In genomic region chr4:106784806-106785205, GRCm38 (mm10) we compare ENCODE assay signal across 25 mouse cellular contexts. TPM values are rescaled to one million over a fixed set of nuclear protein-coding genes. Genes with fewer than 3 reads are reported as not detected.
DNase-seq lines count a peak whose midpoint lies in the region; ATAC-seq and TF ChIP-seq lines count a peak whose summit lies in the region.
"Had no signal": no experiment of that assay in that cellular context is flagged by ENCODE, and none has a peak within 500 bp of the region (broad histone marks: within the 10 kb centered on the region; RNA-seq: fewer than 3 reads in every experiment).

No protein-coding gene starts in this region.

- peak overlapping the region; percentile 91 for H3K27ac ChIP-seq in forebrain, embryonic 10.5 days
- H3K27ac ChIP-seq in forebrain, embryonic 16.5 days (ENCODE audit: low read length), result no peak overlapping the region
- H3K27ac ChIP-seq in kidney, embryonic 15.5 days, result 0 out of 2 replicates have a peak overlapping the region, but pooled peaks have one; percentile 91
- 0 out of 2 replicates have a peak overlapping the region, but pooled peaks have one; percentile 80 for H3K27ac ChIP-seq in stomach, embryonic 14.5 days (ENCODE audit: low read length)
- H3K27ac ChIP-seq in stomach, postnatal 0 days (replicated peaks), result no peak overlapping the region
- no peak overlapping the region for H3K27ac ChIP-seq in thymus, adult 2 months (ENCODE audit: control insufficient read depth, insufficient read depth, low read length)

- no peaks in the 10 kb centered on the region for H3K36me3 ChIP-seq in forebrain, embryonic 10.5 days (replicated peaks)
- H3K36me3 ChIP-seq in forebrain, embryonic 16.5 days (ENCODE audit: control insufficient read depth, insufficient read depth), result no peaks in the 10 kb centered on the region
- H3K36me3 ChIP-seq in kidney, embryonic 15.5 days, result no peaks in the 10 kb centered on the region
- no peaks in the 10 kb centered on the region for H3K36me3 ChIP-seq in stomach, embryonic 14.5 days (ENCODE audit: control insufficient read depth, insufficient read depth, low read length)
- H3K36me3 ChIP-seq in stomach, postnatal 0 days (ENCODE audit: control insufficient read depth, insufficient read depth, low read length), result no peaks in the 10 kb centered on the region
- no peaks in the 10 kb centered on the region for H3K36me3 ChIP-seq in thymus, adult 2 months (ENCODE audit: control insufficient read depth, insufficient read depth, low read length)
- H3K36me3 ChIP-seq: liver, embryonic 13.5 days had no signal

- H3K9me3 ChIP-seq in forebrain, embryonic 10.5 days, result no peaks in the 10 kb centered on the region
- H3K9me3 ChIP-seq in forebrain, embryonic 16.5 days (ENCODE audit: control insufficient read depth, low read length), result no peaks in the 10 kb centered on the region
- no peaks in the 10 kb centered on the region for H3K9me3 ChIP-seq in kidney, embryonic 15.5 days (replicated peaks)
- no peaks in the 10 kb centered on the region for H3K9me3 ChIP-seq in stomach, embryonic 14.5 days (ENCODE audit: control insufficient read depth, low read depth, low read length)
- no peaks in the 10 kb centered on the region for H3K9me3 ChIP-seq in stomach, postnatal 0 days (ENCODE audit: control insufficient read depth, low read length)
- H3K9me3 ChIP-seq: liver, embryonic 13.5 days had no signal

- ATAC-seq in forebrain, embryonic 16.5 days, result no peak
- ATAC-seq in kidney, embryonic 15.5 days (replicated peaks; ENCODE audit: low FRiP score), result no peak
- no peak for ATAC-seq in stomach, embryonic 14.5 days (ENCODE audit: insufficient number of reproducible peaks, insufficient read depth, low FRiP score, low read depth)
- no peak for ATAC-seq in stomach, postnatal 0 days (ENCODE audit: low FRiP score, low TSS enrichment)
- ATAC-seq in erythroblast, adult 5-6 weeks (replicated peaks; ENCODE audit: low FRiP score, poor library complexity, severe bottlenecking), result no peak
- ATAC-seq: intestine, embryonic 16.5 days had no signal

- H3K4me2 ChIP-seq in forebrain, embryonic 16.5 days (ENCODE audit: low read length), result no peak overlapping the region
- no peak overlapping the region for H3K4me2 ChIP-seq in kidney, embryonic 15.5 days
- no peak overlapping the region for H3K4me2 ChIP-seq in stomach, embryonic 14.5 days (replicated peaks; ENCODE audit: low read depth, low read length)
- H3K4me2 ChIP-seq in stomach, postnatal 0 days (replicated peaks; ENCODE audit: low read depth), result no peak overlapping the region
- H3K4me2 ChIP-seq: heart, embryonic 11.5 days; hindbrain, embryonic 14.5 days; liver, embryonic 13.5 days; lung, embryonic 14.5 days had no signal

- no peak for TF ChIP-seq CTCF in stomach, postnatal 0 days (IDR thresholded peaks at IDR 0.05; ENCODE audit: low read depth)
- TF ChIP-seq CTCF in thymus, adult 2 months (IDR thresholded peaks at IDR 0.05; ENCODE audit: borderline replicate concordance, control insufficient read depth, extremely low read depth, insufficient read depth, low read length, poor library complexity), result no peak

- TF ChIP-seq EP300 in stomach, postnatal 0 days (optimal IDR thresholded peaks at IDR 0.05), result no peak

- no peak for TF ChIP-seq POLR2A in thymus, adult 2 months (IDR thresholded peaks at IDR 0.05; ENCODE audit: control insufficient read depth, extremely low read depth, insufficient read depth, low read length, poor library complexity)

- 92% methylated on average over 7 of the region's 7 CpGs for WGBS in forebrain, embryonic 10.5 days
- 93% methylated on average over 7 of the region's 7 CpGs for WGBS in forebrain, embryonic 16.5 days
- WGBS in kidney, embryonic 15.5 days, result 90% methylated on average over 7 of the region's 7 CpGs
- WGBS in stomach, embryonic 14.5 days, result 90% methylated on average over 7 of the region's 7 CpGs
- WGBS in stomach, postnatal 0 days, result 84% methylated on average over 7 of the region's 7 CpGs
- WGBS in thymus, adult 2 months, result 83% methylated on average over 7 of the region's 7 CpGs

- H3K27me3 ChIP-seq in forebrain, embryonic 10.5 days (ENCODE audit: poor library complexity, severe bottlenecking), result 0 out of 2 replicates have a peak, but pooled peaks cover 5% of the 10 kb centered on the region
- no peaks in the 10 kb centered on the region for H3K27me3 ChIP-seq in forebrain, embryonic 16.5 days (replicated peaks; ENCODE audit: control insufficient read depth, insufficient read depth, low read length)
- no peaks in the 10 kb centered on the region for H3K27me3 ChIP-seq in kidney, embryonic 15.5 days
- H3K27me3 ChIP-seq in stomach, embryonic 14.5 days (ENCODE audit: control insufficient read depth, insufficient read depth, low read length), result no peaks in the 10 kb centered on the region
- H3K27me3 ChIP-seq in stomach, postnatal 0 days (ENCODE audit: control insufficient read depth, insufficient read depth, low read length), result no peaks in the 10 kb centered on the region
- no peaks in the 10 kb centered on the region for H3K27me3 ChIP-seq in thymus, adult 2 months (ENCODE audit: control insufficient read depth, insufficient read depth, low read length)
- H3K27me3 ChIP-seq: liver, embryonic 13.5 days had no signal

- no peak for DNase-seq in forebrain, embryonic 10.5 days (ENCODE audit: extremely low spot score, low spot score)
- no peak for DNase-seq in kidney, adult 11 months
- DNase-seq in stomach, postnatal 0 days (ENCODE audit: low spot score), result no peak
- DNase-seq in thymus, adult 2 months, result no peak
- DNase-seq: adrenal gland, adult 2 months; cerebellum, adult 9-10 months; gastrocnemius, postnatal 36 days; heart, postnatal 14 days; liver, embryonic 13.5 days; lung, embryonic 14.5 days; lung, postnatal 4 days; midbrain, embryonic 14.5 days; retina, postnatal 1 day had no signal

- H3K4me3 ChIP-seq in forebrain, embryonic 10.5 days, result no peak overlapping the region
- H3K4me3 ChIP-seq in forebrain, embryonic 16.5 days (replicated peaks; ENCODE audit: low read length), result no peak overlapping the region
- H3K4me3 ChIP-seq in kidney, embryonic 15.5 days (replicated peaks), result no peak overlapping the region
- H3K4me3 ChIP-seq in stomach, embryonic 14.5 days (ENCODE audit: low read depth, low read length), result no peak overlapping the region
- H3K4me3 ChIP-seq in stomach, postnatal 0 days (ENCODE audit: low read depth, low read length), result no peak overlapping the region
- no peak overlapping the region for H3K4me3 ChIP-seq in thymus, adult 2 months (ENCODE audit: control insufficient read depth, insufficient read depth, low read length)
- H3K4me3 ChIP-seq: liver, embryonic 13.5 days had no signal

- peaks cover 91% of the 10 kb centered on the region for H3K4me1 ChIP-seq in forebrain, embryonic 10.5 days
- H3K4me1 ChIP-seq in forebrain, embryonic 16.5 days (replicated peaks; ENCODE audit: control insufficient read depth, insufficient read depth, low read length), result peaks cover 23% of the 10 kb centered on the region
- peaks cover 64% of the 10 kb centered on the region for H3K4me1 ChIP-seq in kidney, embryonic 15.5 days
- H3K4me1 ChIP-seq in stomach, embryonic 14.5 days (ENCODE audit: control insufficient read depth, insufficient read depth, low read length), result peaks cover 25% of the 10 kb centered on the region
- 0 out of 2 replicates have a peak, but pooled peaks cover 2% of the 10 kb centered on the region for H3K4me1 ChIP-seq in stomach, postnatal 0 days (replicated peaks; ENCODE audit: control insufficient read depth, insufficient read depth)
- peaks cover 16% of the 10 kb centered on the region for H3K4me1 ChIP-seq in thymus, adult 2 months (replicated peaks; ENCODE audit: control insufficient read depth, insufficient read depth, low read length)

- H3K9ac ChIP-seq in forebrain, embryonic 16.5 days (replicated peaks; ENCODE audit: low read depth, low read length), result no peak overlapping the region
- no peak overlapping the region for H3K9ac ChIP-seq in kidney, embryonic 15.5 days
- H3K9ac ChIP-seq in stomach, embryonic 14.5 days (replicated peaks; ENCODE audit: low read depth, low read length), result no peak overlapping the region
- no peak overlapping the region for H3K9ac ChIP-seq in stomach, postnatal 0 days (ENCODE audit: low read length)
- H3K9ac ChIP-seq: hindbrain, embryonic 14.5 days; liver, embryonic 13.5 days; lung, embryonic 14.5 days had no signal

RNA-seq across cellular contexts. Expression of gene Acot11, which starts 20.0 kb away (rescaled TPM):
- 1.9 and 2.1 TPM in 2 replicates for polyA plus RNA-seq in forebrain, embryonic 10.5 days (2016; fragmentation: Nextera tagmentation; extraction: Ambion mirVana)
- polyA plus RNA-seq in forebrain, embryonic 16.5 days (2015; fragmentation: Nextera tagmentation; extraction: Ambion mirVana), result 1.1 and 1.5 TPM in 2 replicates
- 2.7 and 3.7 TPM in 2 replicates for polyA plus RNA-seq in kidney, embryonic 15.5 days (2015; fragmentation: Nextera tagmentation; extraction: Ambion mirVana)
- polyA plus RNA-seq in stomach, embryonic 14.5 days (2014; fragmentation: Nextera tagmentation; extraction: Ambion mirVana), result 3.7 and 3.9 TPM in 2 replicates
- 2.8 and 3.1 TPM in 2 replicates for polyA plus RNA-seq in stomach, postnatal 0 days (2015; fragmentation: Nextera tagmentation; extraction: Ambion mirVana)
- total RNA-seq in erythroblast, adult 5-6 weeks (2015; ENCODE audit: low replicate concordance), result 0.19 and 2.7 TPM in 2 replicates
- total RNA-seq in erythroblast, adult 5-6 weeks (2017; ENCODE audit: low replicate concordance), result 1.3 TPM in 2 replicates
- 6.4 and 10.0 TPM in 2 replicates for polyA plus RNA-seq in thymus, adult 2 months (2012; rRNA removed)

RNA-seq across cellular contexts. Expression of gene Fam151a, which starts 51.1 kb away (rescaled TPM):
- 0.09 TPM in 1 of 2 replicates, not detected in the other for polyA plus RNA-seq in forebrain, embryonic 10.5 days (2016; fragmentation: Nextera tagmentation; extraction: Ambion mirVana)
- not detected in 2 replicates for polyA plus RNA-seq in forebrain, embryonic 16.5 days (2015; fragmentation: Nextera tagmentation; extraction: Ambion mirVana)
- polyA plus RNA-seq in kidney, embryonic 15.5 days (2015; fragmentation: Nextera tagmentation; extraction: Ambion mirVana), result 5.3 and 5.7 TPM in 2 replicates
- 4.3 and 4.9 TPM in 2 replicates for polyA plus RNA-seq in stomach, embryonic 14.5 days (2014; fragmentation: Nextera tagmentation; extraction: Ambion mirVana)
- 0.39 and 0.41 TPM in 2 replicates for polyA plus RNA-seq in stomach, postnatal 0 days (2015; fragmentation: Nextera tagmentation; extraction: Ambion mirVana)
- total RNA-seq in erythroblast, adult 5-6 weeks (2015; ENCODE audit: low replicate concordance), result not detected in 2 replicates
- not detected in 2 replicates for total RNA-seq in erythroblast, adult 5-6 weeks (2017; ENCODE audit: low replicate concordance)
- 0.52 and 1.2 TPM in 2 replicates for polyA plus RNA-seq in thymus, adult 2 months (2012; rRNA removed)
- total RNA-seq: common myeloid progenitor, adult 5-6 weeks; gastrocnemius, postnatal 36 days; layer of hippocampus, postnatal 25 days; left cerebral cortex, postnatal 25 days; neutrophil, adult 5-6 weeks had no signal
- polyA plus RNA-seq: adrenal gland, adult 2 months; forebrain, embryonic 14.5 days; heart, embryonic 11.5 days; hindbrain, embryonic 14.5 days; midbrain, embryonic 14.5 days had no signal

RNA-seq across cellular contexts. Expression of gene Mroh7, which starts 54.1 kb away (rescaled TPM):
- 0.06 and 0.12 TPM in 2 replicates for polyA plus RNA-seq in forebrain, embryonic 10.5 days (2016; fragmentation: Nextera tagmentation; extraction: Ambion mirVana)
- 0.29 and 0.38 TPM in 2 replicates for polyA plus RNA-seq in forebrain, embryonic 16.5 days (2015; fragmentation: Nextera tagmentation; extraction: Ambion mirVana)
- 0.52 and 0.57 TPM in 2 replicates for polyA plus RNA-seq in kidney, embryonic 15.5 days (2015; fragmentation: Nextera tagmentation; extraction: Ambion mirVana)
- polyA plus RNA-seq in stomach, embryonic 14.5 days (2014; fragmentation: Nextera tagmentation; extraction: Ambion mirVana), result 0.10 TPM in 1 of 2 replicates, not detected in the other
- polyA plus RNA-seq in stomach, postnatal 0 days (2015; fragmentation: Nextera tagmentation; extraction: Ambion mirVana), result 0.05 and 0.15 TPM in 2 replicates
- not detected in 2 replicates for total RNA-seq in erythroblast, adult 5-6 weeks (2015; ENCODE audit: low replicate concordance)
- not detected in 2 replicates for total RNA-seq in erythroblast, adult 5-6 weeks (2017; ENCODE audit: low replicate concordance)
- 0.22 and 0.27 TPM in 2 replicates for polyA plus RNA-seq in thymus, adult 2 months (2012; rRNA removed)
- total RNA-seq: common myeloid progenitor, adult 5-6 weeks; neutrophil, adult 5-6 weeks had no signal

Comparison
In these comparisons a context has a peak if more than half of its experiments do, and no peak if none do; other contexts are left out.
1. H3K27ac ChIP-seq: peak in forebrain, embryonic 10.5 days (single experiment), kidney, embryonic 15.5 days (single experiment) and stomach, embryonic 14.5 days (single experiment); none in forebrain, embryonic 16.5 days (single experiment), stomach, postnatal 0 days (single experiment) and thymus, adult 2 months (single experiment).